Mouse (Mus musculus) layer of hippocampus, adult 18-20 months (tissue): ENCODE results near the gene Khk. TPM values are rescaled to one million over a fixed set of nuclear protein-coding genes. Genes with fewer than 3 reads are reported as not detected.

Experiments
- DNase-seq, 2 experiments: peaks; one replicate each; pipeline ENCODE4 v3.0.0; 2022; ENCODE audit warnings: low spot score in 2 of 2
- total RNA-seq, 2 experiments: library from RNA; stranded (reverse); gene quantifications; 2 replicates each; pipeline ENCODE4 v1.2.3; 2021

Khk gene
- total RNA-seq, 2 experiments from 2014 or later: 14.8 to 16.3 TPM

DNA sequence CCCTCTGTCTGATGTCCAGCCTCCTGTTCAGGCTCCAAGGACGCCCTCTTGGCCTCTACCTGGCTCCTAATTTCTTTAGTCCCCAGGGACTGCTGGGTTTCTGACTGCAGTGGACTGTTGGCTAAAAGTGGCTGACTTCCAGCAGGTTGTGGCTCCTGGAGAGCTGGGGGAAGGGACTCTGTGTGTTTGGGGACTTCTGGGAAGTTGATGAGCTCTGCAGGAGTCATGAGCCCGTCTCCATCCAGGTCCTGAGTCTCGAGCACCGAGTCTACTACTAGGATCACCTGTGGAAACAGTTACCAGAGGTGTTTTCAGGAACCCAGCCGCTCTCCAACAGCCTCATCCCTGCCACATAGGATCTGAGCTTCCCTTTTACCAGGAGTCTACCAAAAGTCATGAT lies 12.5 kb downstream of the Khk start:
- no peak for DNase-seq

GRCm38 (mm10) chr5:30934725-30935461 lies 13.7 kb downstream of the Khk start:
- DNase-seq: no peak

- no peak for DNase-seq
Measured at GRCm38 (mm10) chr5:30943004-30943403, 21.8 kb downstream of the Khk start.

GRCm38 (mm10) chr5:30944344-30944743 lies 23.1 kb downstream of the Khk start:
- no peak for DNase-seq

DNA sequence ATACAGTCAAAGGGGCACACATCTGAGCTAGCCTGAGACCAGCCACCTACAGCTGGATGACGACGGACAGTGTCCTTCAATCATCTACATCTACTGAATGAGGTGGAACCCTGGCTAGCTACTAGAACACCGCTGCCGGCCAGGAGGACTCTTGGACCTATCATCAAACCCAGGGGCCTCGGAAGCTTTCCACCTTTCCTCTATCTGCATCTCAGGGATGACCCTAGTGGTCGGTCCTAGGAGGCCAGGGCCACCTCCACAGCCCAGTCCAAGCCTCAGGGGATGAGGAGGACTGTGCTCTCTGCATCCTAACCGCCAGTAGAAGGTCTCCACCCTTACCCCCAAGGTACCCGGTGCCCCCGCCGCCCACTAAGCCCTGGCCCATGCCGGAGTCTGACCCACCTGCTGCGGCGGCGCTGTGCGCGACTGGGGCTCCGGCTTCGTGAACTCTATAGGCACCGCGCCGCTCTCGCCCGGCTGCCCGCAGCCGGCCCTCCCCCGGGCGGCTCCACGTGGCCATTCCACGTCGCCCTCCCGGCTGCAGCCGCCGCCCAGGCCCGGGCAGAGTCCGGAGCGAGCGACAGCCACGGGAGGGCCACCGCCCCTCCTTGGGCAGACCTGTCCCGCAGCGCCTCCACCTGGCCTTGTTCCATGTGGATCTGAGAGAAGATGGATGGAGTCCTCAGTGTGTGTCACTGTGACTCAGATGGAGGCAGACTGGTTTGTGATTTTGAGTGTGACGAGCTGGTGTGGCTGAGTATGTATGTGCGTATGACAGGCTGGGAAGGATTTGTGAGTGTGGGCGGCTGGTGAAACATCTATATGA lies 23.9 kb downstream of the Khk start, which contains the start of gene Cgref1:
TSS of gene Cgref1 (minus strand) at position 636 of the 826 bp plus-strand sequence.
- peak; percentile 55 to 73 for DNase-seq

DNA sequence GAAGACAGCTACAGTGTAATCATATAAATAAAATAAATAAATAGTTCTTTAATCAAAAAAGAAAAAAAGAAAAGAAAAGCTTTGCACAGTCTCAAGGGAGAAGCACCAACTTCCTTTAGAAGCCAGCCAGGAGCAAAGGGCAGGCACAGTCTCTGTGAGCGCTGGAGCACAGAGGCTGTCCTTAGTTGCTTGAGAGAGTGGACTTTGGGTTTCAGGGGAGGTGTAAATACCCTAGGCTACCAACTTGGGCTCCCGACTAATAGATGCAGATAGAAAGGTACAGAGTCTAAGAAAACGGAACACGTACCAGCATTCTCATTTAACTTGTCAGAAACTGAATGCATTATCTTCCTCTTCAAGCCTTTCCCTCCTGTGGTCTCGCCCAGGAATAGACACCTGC lies 27.4 kb downstream of the Khk start:
- no peak for DNase-seq

GRCm38 (mm10) chr5:30949654-30950326 lies 28.6 kb downstream of the Khk start:
- peak; percentile 90 to 94 for DNase-seq

DNA sequence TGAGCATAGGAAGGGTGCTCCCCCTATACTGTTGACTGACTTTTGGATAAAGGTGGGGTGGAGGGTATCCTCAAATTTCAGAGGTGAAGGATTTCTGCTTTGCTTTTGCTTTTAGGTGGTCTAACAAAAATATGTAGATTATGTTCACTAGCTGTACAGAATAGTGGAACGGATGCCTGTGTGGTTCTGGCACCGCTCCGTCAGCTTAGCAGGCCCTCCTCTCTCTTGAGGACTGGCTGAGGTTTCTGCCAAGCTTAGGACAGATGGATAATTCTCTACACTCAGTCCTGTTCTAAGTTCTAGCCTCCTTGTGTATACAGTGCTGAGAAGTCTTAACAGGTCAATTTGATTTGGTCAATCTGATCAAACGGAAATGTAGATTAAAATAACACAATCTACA lies 29.2 kb downstream of the Khk start:
- DNase-seq: no peak

DNA sequence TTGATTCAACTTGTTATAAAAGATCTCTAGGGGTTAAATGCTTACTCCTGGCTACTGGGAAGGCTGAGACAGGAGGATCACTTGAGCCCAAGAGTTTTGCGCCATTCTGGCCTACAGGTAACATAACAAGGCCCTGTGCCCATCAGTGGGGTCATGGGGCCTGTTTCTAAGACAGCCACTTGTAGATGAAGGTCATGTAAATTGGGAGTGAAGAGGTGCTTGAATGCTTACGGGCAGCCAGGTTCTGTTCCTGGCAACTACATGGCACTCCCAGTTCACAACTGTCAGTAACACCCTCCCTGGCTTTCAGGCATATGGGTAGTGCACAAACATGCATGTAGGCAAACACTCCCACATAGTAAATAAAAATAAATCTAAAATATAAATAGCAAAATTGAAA lies 29.7 kb downstream of the Khk start:
- DNase-seq: no peak

- DNase-seq: no peak
Measured at GRCm38 (mm10) chr5:30951706-30952105, 30.5 kb downstream of the Khk start.

DNA sequence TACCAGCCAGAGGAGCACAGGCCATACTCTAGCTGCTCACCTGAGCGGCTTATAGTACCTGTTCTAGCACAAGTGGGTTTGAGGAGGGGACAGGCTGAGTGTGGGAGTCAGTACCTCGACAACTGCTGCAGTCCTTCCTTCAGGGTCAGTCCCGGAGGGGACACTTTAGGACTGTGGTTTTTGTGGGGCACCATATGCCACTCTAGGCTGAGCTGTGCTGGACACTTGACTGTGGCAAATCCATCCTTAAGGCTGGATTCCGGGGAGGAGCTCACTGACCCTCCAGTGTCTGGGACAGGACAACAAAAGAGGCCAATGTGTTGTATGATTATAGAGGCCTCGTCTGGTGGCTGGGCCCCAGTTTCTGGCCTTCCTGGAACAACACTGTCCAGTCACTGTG lies 31.3 kb downstream of the Khk start:
- no peak for DNase-seq

GRCm38 (mm10) chr5:30954065-30954464 lies 32.8 kb downstream of the Khk start:
- no peak for DNase-seq

- no peak for DNase-seq
Measured at GRCm38 (mm10) chr5:30954556-30954955, 33.3 kb downstream of the Khk start.

- DNase-seq: no peak
Measured at GRCm38 (mm10) chr5:30955751-30956150, 34.5 kb downstream of the Khk start.

DNA sequence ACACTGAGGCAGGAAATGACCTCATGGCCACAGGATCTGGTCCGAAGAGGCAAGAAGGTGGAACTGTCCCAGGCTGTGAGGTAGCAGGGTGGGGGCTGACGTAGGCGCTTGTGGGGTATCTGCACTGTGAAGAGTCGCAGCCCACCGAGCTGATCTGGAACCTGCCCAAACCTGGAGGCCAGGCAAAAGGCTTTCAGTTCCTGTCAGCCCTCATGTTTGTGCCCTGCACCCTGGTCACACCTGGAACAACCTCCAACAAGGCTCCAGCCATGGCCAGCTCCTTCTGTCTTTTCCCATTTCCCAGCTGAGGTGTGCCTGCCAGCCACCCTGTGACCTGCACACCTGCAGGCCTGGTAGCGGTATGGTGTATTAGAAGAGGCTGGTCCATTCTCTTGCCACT lies 36.7 kb downstream of the Khk start:
- DNase-seq: no peak

GRCm38 (mm10) chr5:30959198-30959854 lies 38.1 kb downstream of the Khk start:
- DNase-seq: no peak

GRCm38 (mm10) chr5:30959966-30960501 lies 38.8 kb downstream of the Khk start, which contains the start of gene Preb:
Gene Preb (minus strand): TSS chr5:30960361.
- peak; percentile 99 for DNase-seq

GRCm38 (mm10) chr5:30960814-30961213 lies 39.6 kb downstream of the Khk start:
- DNase-seq: no peak

DNA sequence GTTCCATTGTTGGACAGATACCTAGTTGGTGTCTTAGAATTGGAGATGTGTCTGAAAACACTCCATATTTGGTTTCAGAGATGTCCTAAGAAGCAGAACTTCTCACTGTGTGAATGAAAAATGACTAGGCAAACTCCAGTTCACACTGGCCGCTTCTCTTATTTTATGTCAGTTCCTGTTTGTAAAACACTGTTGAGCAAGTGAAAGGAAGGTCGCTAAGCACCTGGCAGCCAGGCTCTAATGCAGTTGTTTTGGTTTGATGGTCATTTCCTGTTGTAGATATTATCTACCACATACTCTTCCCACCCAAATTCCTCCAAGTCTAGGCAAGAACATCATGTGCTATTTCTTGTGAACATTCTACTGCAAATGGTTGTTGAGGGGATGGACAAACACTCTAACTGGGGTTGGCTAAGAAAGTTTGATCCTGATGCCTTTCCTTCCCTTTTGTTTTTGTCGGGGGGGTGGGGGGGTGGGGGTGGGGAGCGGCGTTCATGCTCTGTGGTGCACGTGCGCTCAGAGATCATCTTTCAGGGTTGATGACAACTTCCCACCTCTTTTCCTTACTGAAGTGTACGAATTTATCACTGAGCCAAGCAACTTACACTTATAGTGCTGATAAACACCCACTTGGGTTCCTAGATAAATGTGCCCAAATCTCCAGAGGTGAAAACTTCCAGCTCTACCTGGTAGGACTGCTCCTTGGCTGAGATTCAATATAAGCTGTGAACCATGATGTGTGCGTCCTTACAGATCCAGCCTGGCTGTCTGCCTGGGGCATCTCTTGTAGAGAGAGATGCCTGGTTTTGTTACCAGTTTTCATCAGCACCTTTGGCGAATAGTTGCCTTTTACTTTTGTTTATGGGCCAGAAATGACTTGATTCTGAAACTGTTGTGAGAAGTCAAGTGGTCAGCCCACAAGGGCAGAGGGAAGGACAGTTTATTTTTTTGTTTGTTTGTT lies 40.6 kb downstream of the Khk start:
- DNase-seq: no peak

DNA sequence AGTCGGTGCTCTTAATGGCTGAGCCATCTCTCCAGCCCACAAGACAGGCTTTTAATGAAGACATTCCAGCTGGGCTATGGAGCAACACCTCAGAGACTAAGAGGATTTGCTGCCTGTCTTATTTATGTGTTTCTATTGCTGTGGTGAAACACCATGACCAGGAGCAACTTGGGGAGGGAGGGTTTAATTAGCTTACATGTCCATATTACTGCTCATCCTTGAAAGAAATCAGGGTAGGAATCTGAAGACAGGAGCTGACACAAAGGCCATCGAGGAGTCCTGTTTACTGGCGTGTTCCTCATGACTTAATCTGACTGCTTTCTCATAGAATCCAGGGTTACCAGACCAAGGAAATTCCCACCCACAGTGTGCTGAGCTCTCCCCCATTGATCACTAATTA lies 42.7 kb downstream of the Khk start:
- no peak for DNase-seq
